Mouse (Mus musculus) midbrain, embryonic 15.5 days (tissue): ENCODE results near the gene Tmod1. TPM values are rescaled to one million over a fixed set of nuclear protein-coding genes. Genes with fewer than 3 reads are reported as not detected.

Experiments used
- ATAC-seq: fragments of 200-750 bp; cut with Nextera tagmentation; replicated peaks from 2 replicates; pipeline ENCODE4 v1.8.0; 2017; ENCODE audit warnings: moderate TSS enrichment
- H3K27ac ChIP-seq: fragments of 300-500 bp; sonication (generic); 2 replicates; pipeline ENCODE4 v1.5.1; 2015; ENCODE audit warnings: mild to moderate bottlenecking, inconsistent platforms
- H3K27me3 ChIP-seq: fragments of 300-500 bp; sonication (generic); replicated peaks from 2 replicates; pipeline ENCODE4 v1.6.1; 2015; ENCODE audit warnings: inconsistent platforms
- H3K36me3 ChIP-seq: fragments of 300-500 bp; sonication (generic); replicated peaks from 2 replicates; pipeline ENCODE4 v1.6.1; 2015; ENCODE audit warnings: inconsistent platforms
- H3K4me1 ChIP-seq: fragments of 300-500 bp; sonication (generic); 2 replicates; pipeline ENCODE4 v1.6.1; 2015; ENCODE audit warnings: inconsistent platforms
- H3K4me2 ChIP-seq: fragments of 300-500 bp; sonication (generic); 2 replicates; pipeline ENCODE4 v1.6.1; 2015; ENCODE audit warnings: inconsistent platforms, mild to moderate bottlenecking, moderate library complexity
- H3K4me3 ChIP-seq: fragments of 300-500 bp; sonication (generic); 2 replicates; pipeline ENCODE4 v1.5.1; 2015; ENCODE audit warnings: mild to moderate bottlenecking, inconsistent platforms
- H3K9ac ChIP-seq: fragments of 300-500 bp; sonication (generic); 2 replicates; pipeline ENCODE4 v1.6.1; 2015; ENCODE audit warnings: mild to moderate bottlenecking, inconsistent platforms
- H3K9me3 ChIP-seq: fragments of 300-500 bp; sonication (generic); 2 replicates; pipeline ENCODE4 v1.6.1; 2016; ENCODE audit warnings: inconsistent platforms
- WGBS: fragments of 180-500 bp; shearing (Covaris S2); methylation state at CpG from one replicate; pipeline ENCODE4 v1.1.7; 2015; ENCODE audit warnings: mixed read lengths; 5-methylcytosine and 5-hydroxymethylcytosine counted together
- polyA plus RNA-seq: library from polyadenylated mRNA; unstranded; fragments of >200 nt; fragmentation: Nextera tagmentation; extraction: Ambion mirVana; gene quantifications from 2 replicates; pipeline ENCODE4 v1.2.1, GENCODE M21; 2015

The Tmod1 gene
- polyA plus RNA-seq, 1 experiment from 2014 or later, result 0.65 TPM

GRCm38 (mm10) chr4:46084416-46085172 lies 45.9 kb downstream of the Tmod1 start:
- Histone ChIP-seq H3K36me3 (no peaks in the 10 kb centered on the region), H3K4me2 (no peak overlapping the region), H3K27me3 (no peaks in the 10 kb centered on the region), H3K9me3 (no peaks in the 10 kb centered on the region), H3K27ac (no peak overlapping the region), H3K9ac (no peak overlapping the region), H3K4me3 (no peak overlapping the region), H3K4me1 (no peaks in the 10 kb centered on the region)
- no peak for ATAC-seq
- WGBS, result 65% methylated on average over 9 of the region's 9 CpGs

- no peaks in the 10 kb centered on the region for H3K36me3 ChIP-seq
- H3K27me3 ChIP-seq, result no peaks in the 10 kb centered on the region
- H3K4me1 ChIP-seq, result no peaks in the 10 kb centered on the region
- no peak overlapping the region for H3K27ac ChIP-seq
- H3K4me3 ChIP-seq, result no peak overlapping the region
- H3K4me2 ChIP-seq, result no peak overlapping the region
- WGBS, result 45% methylated on average over 9 of the region's 9 CpGs
- no peak overlapping the region for H3K9ac ChIP-seq
- no peaks in the 10 kb centered on the region for H3K9me3 ChIP-seq
- no peak for ATAC-seq
These were observed 46.6 kb downstream of the Tmod1 start for GRCm38 (mm10) chr4:46085223-46085811.

GRCm38 (mm10) chr4:46086718-46087426 lies 48.1 kb downstream of the Tmod1 start:
- Histone ChIP-seq H3K4me1 (no peaks in the 10 kb centered on the region), H3K27me3 (no peaks in the 10 kb centered on the region), H3K4me3 (no peak overlapping the region), H3K4me2 (no peak overlapping the region), H3K9ac (no peak overlapping the region), H3K36me3 (no peaks in the 10 kb centered on the region), H3K9me3 (no peaks in the 10 kb centered on the region), H3K27ac (no peak overlapping the region)
- ATAC-seq, result no peak
- WGBS, result 86% methylated on average over 17 of the region's 18 CpGs

DNA sequence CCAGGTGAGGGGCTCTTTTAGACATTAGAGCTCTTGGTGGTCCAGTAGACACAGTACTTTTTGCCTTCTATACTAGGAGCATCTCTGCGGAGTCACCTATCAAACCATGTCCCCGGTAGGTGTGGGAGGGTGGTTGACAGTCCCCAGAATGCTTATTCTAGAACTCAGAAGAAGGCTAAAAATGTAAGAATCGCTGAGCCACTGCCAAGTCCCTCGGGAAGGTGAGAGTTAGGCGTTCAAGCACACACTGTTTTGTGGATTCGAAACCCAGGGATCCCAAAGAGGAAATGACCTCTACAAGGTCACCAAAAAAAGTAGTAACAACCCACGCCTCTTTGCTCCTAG lies 48.7 kb downstream of the Tmod1 start:
- no peak overlapping the region for H3K27ac ChIP-seq
- no peaks in the 10 kb centered on the region for H3K4me1 ChIP-seq
- H3K36me3 ChIP-seq, result no peaks in the 10 kb centered on the region
- H3K4me2 ChIP-seq, result no peak overlapping the region
- no peaks in the 10 kb centered on the region for H3K9me3 ChIP-seq
- WGBS, result 77% methylated on average over 7 of the region's 7 CpGs
- ATAC-seq, result no peak
- no peaks in the 10 kb centered on the region for H3K27me3 ChIP-seq
- H3K4me3 ChIP-seq, result no peak overlapping the region
- no peak overlapping the region for H3K9ac ChIP-seq

GRCm38 (mm10) chr4:46087852-46088251 lies 49.1 kb downstream of the Tmod1 start:
- ATAC-seq, result no peak
- H3K36me3 ChIP-seq, result no peaks in the 10 kb centered on the region
- H3K9me3 ChIP-seq, result no peaks in the 10 kb centered on the region
- H3K4me1 ChIP-seq, result no peaks in the 10 kb centered on the region
- H3K27me3 ChIP-seq, result no peaks in the 10 kb centered on the region
- no peak overlapping the region for H3K27ac ChIP-seq
- no peak overlapping the region for H3K4me3 ChIP-seq
- WGBS, result 49% methylated on average over 5 of the region's 5 CpGs
- H3K4me2 ChIP-seq, result no peak overlapping the region
- no peak overlapping the region for H3K9ac ChIP-seq

- WGBS, result 85% methylated on average over 14 of the region's 14 CpGs
- no peak overlapping the region for H3K4me3 ChIP-seq
- no peaks in the 10 kb centered on the region for H3K9me3 ChIP-seq
- no peak overlapping the region for H3K4me2 ChIP-seq
- H3K27me3 ChIP-seq, result no peaks in the 10 kb centered on the region
- ATAC-seq, result no peak
- H3K36me3 ChIP-seq, result no peaks in the 10 kb centered on the region
- H3K27ac ChIP-seq, result no peak overlapping the region
- no peak overlapping the region for H3K9ac ChIP-seq
- no peaks in the 10 kb centered on the region for H3K4me1 ChIP-seq
These were observed 50.9 kb downstream of the Tmod1 start for GRCm38 (mm10) chr4:46089524-46090125.

DNA sequence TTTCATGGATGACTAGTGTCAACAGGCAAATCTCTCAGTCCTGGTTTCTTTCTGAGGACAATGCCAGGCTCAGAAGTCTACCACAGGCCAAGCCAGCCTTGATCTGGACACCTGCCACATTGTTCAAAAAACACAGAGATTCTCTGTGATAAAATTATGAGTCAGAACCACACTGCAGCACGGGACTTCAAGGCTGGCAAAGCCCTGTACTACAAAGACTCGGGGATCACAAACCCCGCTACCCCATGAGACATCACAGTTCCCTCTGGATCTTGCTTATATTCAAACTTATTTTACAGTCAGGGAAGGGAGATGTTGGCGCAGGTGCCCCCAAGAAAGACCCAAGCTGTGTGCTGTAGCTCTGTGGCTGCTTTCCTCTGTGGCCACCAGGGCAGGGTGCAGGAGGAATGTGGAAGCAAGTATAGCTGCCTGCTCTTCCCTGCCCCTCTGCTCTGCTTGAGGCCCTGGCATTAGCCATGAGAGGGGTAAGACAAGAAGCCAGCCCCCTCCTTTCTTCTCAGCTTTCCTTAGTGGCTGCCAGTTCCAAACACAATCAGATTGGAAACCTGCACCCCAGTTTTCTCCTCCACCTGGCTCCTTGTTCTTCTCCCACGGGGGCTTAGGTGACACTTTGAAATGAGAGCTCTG lies 53.8 kb downstream of the Tmod1 start:
- Histone ChIP-seq H3K4me1 (no peaks in the 10 kb centered on the region; the same call in 1 of the 2 replicates), H3K27me3 (no peaks in the 10 kb centered on the region), H3K4me2 (no peak overlapping the region), H3K4me3 (no peak overlapping the region), H3K9me3 (no peaks in the 10 kb centered on the region), H3K9ac (no peak overlapping the region), H3K36me3 (no peaks in the 10 kb centered on the region), H3K27ac (no peak overlapping the region)
- no peak for ATAC-seq
- WGBS, result 85% methylated on average over 5 of the region's 5 CpGs

DNA sequence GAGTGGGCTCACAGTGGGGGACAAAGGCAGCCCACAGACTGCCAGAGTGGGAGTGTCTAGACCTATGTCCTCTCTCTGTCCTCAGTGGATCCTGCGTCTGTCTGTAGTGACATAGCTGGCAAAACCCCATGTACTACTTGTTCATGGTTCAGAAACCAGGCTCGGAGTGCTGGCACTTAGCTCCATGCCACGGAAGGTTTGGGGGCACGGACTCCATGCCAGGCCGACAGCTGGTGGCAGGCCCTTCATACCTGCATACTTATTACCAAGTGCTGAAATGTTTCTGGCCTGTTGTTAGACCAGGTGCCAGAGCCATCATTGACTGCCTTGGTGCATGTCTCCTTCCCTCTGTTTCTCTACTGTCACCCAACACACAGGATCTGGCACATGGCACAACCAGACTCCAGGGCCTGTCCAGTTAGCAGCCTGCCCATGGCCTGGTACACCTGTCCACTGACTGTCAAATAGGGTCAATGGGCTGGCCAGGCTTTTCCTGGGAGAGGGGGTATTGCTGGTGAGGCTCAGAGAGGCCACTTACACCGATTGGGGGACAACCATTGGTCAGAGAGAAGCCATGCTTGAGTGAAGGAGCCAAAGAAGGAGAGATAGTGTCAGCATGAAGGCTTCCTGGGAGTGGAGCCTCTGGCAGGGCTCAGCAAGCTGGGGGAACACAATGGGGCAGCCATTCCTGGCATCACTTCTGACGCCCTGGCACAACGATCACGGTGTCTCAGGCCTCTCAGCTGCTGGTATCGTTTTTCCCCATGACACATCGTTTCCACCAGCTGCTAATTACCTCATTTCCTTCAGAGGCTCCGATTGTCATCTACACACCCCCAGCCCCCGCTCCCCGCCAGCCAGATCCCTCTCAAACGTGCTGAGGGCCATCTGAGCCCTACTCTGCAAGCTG lies 56.4 kb downstream of the Tmod1 start:
- no peak for ATAC-seq
- Histone ChIP-seq H3K9ac (no peak overlapping the region), H3K27ac (no peak overlapping the region)

DNA sequence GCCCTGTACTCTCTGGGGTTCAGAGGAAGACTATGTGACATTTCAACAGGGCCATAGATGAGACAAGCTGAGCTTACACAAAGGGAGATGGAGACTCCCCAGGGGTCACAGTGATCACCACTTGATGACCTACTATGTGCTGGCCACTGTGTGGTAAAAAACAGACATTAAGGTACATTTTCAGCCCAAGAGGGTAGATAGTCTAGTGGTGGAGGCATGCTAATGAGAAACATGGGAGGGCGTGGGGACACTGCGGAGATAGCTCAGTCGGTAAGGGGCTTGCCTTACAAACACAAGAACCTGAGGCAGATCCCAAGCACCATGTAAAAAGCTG lies 57.1 kb downstream of the Tmod1 start:
- 94% methylated on average over 3 of the region's 3 CpGs for WGBS
- no peak overlapping the region for H3K4me2 ChIP-seq
- ATAC-seq, result no peak
- H3K36me3 ChIP-seq, result no peaks in the 10 kb centered on the region
- H3K27me3 ChIP-seq, result no peaks in the 10 kb centered on the region
- H3K4me1 ChIP-seq, result no peaks in the 10 kb centered on the region; the same call in 1 of the 2 replicates
- no peak overlapping the region for H3K9ac ChIP-seq
- no peak overlapping the region for H3K4me3 ChIP-seq
- no peak overlapping the region for H3K27ac ChIP-seq
- H3K9me3 ChIP-seq, result no peaks in the 10 kb centered on the region

More for the DNA sequence above, 56.4 kb downstream of the Tmod1 start:
- 63% methylated on average over 15 of the region's 15 CpGs for WGBS
- Histone ChIP-seq H3K9me3 (no peaks in the 10 kb centered on the region), H3K4me2 (no peak overlapping the region), H3K4me3 (no peak overlapping the region), H3K36me3 (no peaks in the 10 kb centered on the region), H3K4me1 (no peaks in the 10 kb centered on the region; the same call in 1 of the 2 replicates), H3K27me3 (no peaks in the 10 kb centered on the region)

GRCm38 (mm10) chr4:46096546-46096945 lies 57.8 kb downstream of the Tmod1 start:
- Histone ChIP-seq H3K9me3 (no peaks in the 10 kb centered on the region), H3K4me1 (no peaks in the 10 kb centered on the region; the same call in 1 of the 2 replicates), H3K36me3 (no peaks in the 10 kb centered on the region), H3K9ac (no peak overlapping the region), H3K4me2 (no peak overlapping the region), H3K4me3 (no peak overlapping the region), H3K27me3 (no peaks in the 10 kb centered on the region), H3K27ac (no peak overlapping the region)
- ATAC-seq, result no peak
- WGBS, result 95% methylated on average over 7 of the region's 7 CpGs

DNA sequence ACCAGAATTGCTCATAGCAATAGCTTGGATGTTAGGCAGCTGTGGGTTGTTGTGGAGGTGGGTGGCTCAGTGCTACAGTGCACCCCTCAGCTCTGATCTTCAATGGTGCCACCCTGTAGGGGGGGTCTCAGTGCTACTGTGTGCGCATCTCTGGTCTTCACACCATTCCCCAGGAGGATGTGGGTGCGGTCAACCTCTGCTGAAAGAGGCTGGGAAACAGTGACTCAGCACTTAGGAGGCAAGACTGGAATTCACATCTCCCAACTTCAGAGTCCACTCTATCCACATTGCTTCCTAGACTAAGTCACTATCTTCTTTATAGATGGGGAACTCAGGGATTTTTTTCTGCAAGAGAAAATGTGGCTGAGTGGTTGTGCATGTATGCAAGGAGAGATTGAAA lies 58.9 kb downstream of the Tmod1 start:
- WGBS, result 95% methylated on average over 2 of the region's 2 CpGs
- no peak overlapping the region for H3K27ac ChIP-seq
- no peak overlapping the region for H3K9ac ChIP-seq
- H3K36me3 ChIP-seq, result no peaks in the 10 kb centered on the region
- no peaks in the 10 kb centered on the region; the same call in 1 of the 2 replicates for H3K4me1 ChIP-seq
- H3K27me3 ChIP-seq, result no peaks in the 10 kb centered on the region
- H3K4me3 ChIP-seq, result no peak overlapping the region
- H3K9me3 ChIP-seq, result no peaks in the 10 kb centered on the region
- ATAC-seq, result no peak
- no peak overlapping the region for H3K4me2 ChIP-seq
